ENCODE assay signal across 26 mouse cellular contexts in genomic region chr10:60042350-60042922, GRCm38 (mm10). TPM values are rescaled to one million over a fixed set of nuclear protein-coding genes. Genes with fewer than 3 reads are reported as not detected.
DNase-seq lines count a peak whose midpoint lies in the region; ATAC-seq and TF ChIP-seq lines count a peak whose summit lies in the region.
"Had no signal": no experiment of that assay in that cellular context is flagged by ENCODE, and none has a peak within 500 bp of the region (broad histone marks: within the 10 kb centered on the region; RNA-seq: fewer than 3 reads in every experiment).

No protein-coding gene starts in this region.

- DNase-seq in liver, postnatal 0 days = no peak
- peak; percentile 27 for DNase-seq in gonadal fat pad, adult 2 months (ENCODE audit: low read depth)
- DNase-seq in stomach, postnatal 0 days (ENCODE audit: low spot score) = peak; percentile 29
- DNase-seq in left cerebral cortex, adult 18-20 months (ENCODE audit: low spot score in 2 of 2) = no peak
- no peak for DNase-seq in left cerebral cortex, postnatal 10 days (ENCODE audit: extremely low spot score in 1 of 2, low spot score in 2 of 2)
- no peak for DNase-seq in kidney, postnatal 36 days
- DNase-seq: adrenal gland, postnatal 14 days; cerebellum, adult 11 months; cerebellum, adult 2 months; cerebellum, adult 9-11 months; cerebellum, postnatal 25 days; forebrain, postnatal 0 days; gastrocnemius, adult 2 months; gastrocnemius, postnatal 25 days; heart, adult 2 months; heart, postnatal 14 days; heart, postnatal 4 days had no signal

- H3K4me2 ChIP-seq in liver, postnatal 0 days (ENCODE audit: low read depth, low read length) = no peak overlapping the region
- no peak overlapping the region for H3K4me2 ChIP-seq in liver, embryonic 12.5 days
- no peak overlapping the region for H3K4me2 ChIP-seq in intestine, postnatal 0 days (replicated peaks; ENCODE audit: low read depth)
- no peak overlapping the region for H3K4me2 ChIP-seq in stomach, postnatal 0 days (replicated peaks; ENCODE audit: low read depth)
- H3K4me2 ChIP-seq: embryonic facial prominence, embryonic 12.5 days; embryonic facial prominence, embryonic 15.5 days; heart, embryonic 13.5 days; hindbrain, embryonic 14.5 days had no signal

- no peak overlapping the region for H3K9ac ChIP-seq in liver, postnatal 0 days (replicated peaks)
- no peak overlapping the region for H3K9ac ChIP-seq in liver, embryonic 12.5 days
- H3K9ac ChIP-seq in intestine, postnatal 0 days (ENCODE audit: low read depth, low read length) = no peak overlapping the region
- H3K9ac ChIP-seq in stomach, postnatal 0 days (ENCODE audit: low read length) = no peak overlapping the region
- H3K9ac ChIP-seq: embryonic facial prominence, embryonic 12.5 days; embryonic facial prominence, embryonic 15.5 days; forebrain, postnatal 0 days; heart, embryonic 13.5 days; hindbrain, embryonic 14.5 days had no signal

- no peak overlapping the region for H3K4me3 ChIP-seq in liver, postnatal 0 days (ENCODE audit: low read depth, low read length)
- H3K4me3 ChIP-seq in liver, embryonic 12.5 days = no peak overlapping the region
- no peak overlapping the region for H3K4me3 ChIP-seq in intestine, postnatal 0 days (ENCODE audit: low read depth, low read length)
- no peak overlapping the region for H3K4me3 ChIP-seq in stomach, postnatal 0 days (ENCODE audit: low read depth, low read length)
- H3K4me3 ChIP-seq: embryonic facial prominence, embryonic 12.5 days; embryonic facial prominence, embryonic 15.5 days; gastrocnemius, adult 2 months; heart, adult 2 months; heart, embryonic 10.5 days; heart, embryonic 13.5 days had no signal

- 62% methylated on average over 8 of the region's 8 CpGs for WGBS in liver, postnatal 0 days (ENCODE audit: insufficient replicate concordance)
- 74% methylated on average over 8 of the region's 8 CpGs for WGBS in liver, embryonic 12.5 days (ENCODE audit: insufficient replicate concordance)
- WGBS in intestine, postnatal 0 days = 41% methylated on average over 8 of the region's 8 CpGs
- WGBS in stomach, postnatal 0 days = 58% methylated on average over 8 of the region's 8 CpGs

- H3K36me3 ChIP-seq in liver, postnatal 0 days (replicated peaks; ENCODE audit: insufficient read depth, low read length) = 0 out of 2 replicates have a peak, but pooled peaks cover 3% of the 10 kb centered on the region
- 0 out of 2 replicates have a peak, but pooled peaks cover 6% of the 10 kb centered on the region for H3K36me3 ChIP-seq in liver, embryonic 12.5 days
- peaks cover 3% of the 10 kb centered on the region; the same call in 1 of the 2 replicates for H3K36me3 ChIP-seq in intestine, postnatal 0 days (ENCODE audit: control insufficient read depth, insufficient read depth)
- H3K36me3 ChIP-seq in stomach, postnatal 0 days (ENCODE audit: control insufficient read depth, insufficient read depth, low read length) = no peaks in the 10 kb centered on the region
- H3K36me3 ChIP-seq: heart, embryonic 10.5 days had no signal

- H3K4me1 ChIP-seq in liver, postnatal 0 days (ENCODE audit: insufficient read depth) = no peaks in the 10 kb centered on the region
- H3K4me1 ChIP-seq in liver, embryonic 12.5 days = no peaks in the 10 kb centered on the region
- no peaks in the 10 kb centered on the region for H3K4me1 ChIP-seq in intestine, postnatal 0 days (replicated peaks; ENCODE audit: control insufficient read depth, insufficient read depth, low read length)
- H3K4me1 ChIP-seq in stomach, postnatal 0 days (replicated peaks; ENCODE audit: control insufficient read depth, insufficient read depth) = no peaks in the 10 kb centered on the region
- H3K4me1 ChIP-seq: embryonic facial prominence, embryonic 12.5 days; embryonic facial prominence, embryonic 15.5 days; heart, embryonic 10.5 days; heart, embryonic 13.5 days had no signal

- TF ChIP-seq EP300 in liver, postnatal 0 days (IDR thresholded peaks at IDR 0.05; ENCODE audit: low read depth) = no peak
- no peak for TF ChIP-seq EP300 in stomach, postnatal 0 days (optimal IDR thresholded peaks at IDR 0.05)

- intact Hi-C loops in left cerebral cortex, postnatal 10 days (cut with DNase I) = no loop called here

- H3K27me3 ChIP-seq in liver, postnatal 0 days (ENCODE audit: insufficient read depth, low read length) = 0 out of 2 replicates have a peak, but pooled peaks cover 4% of the 10 kb centered on the region
- H3K27me3 ChIP-seq in liver, embryonic 12.5 days (replicated peaks) = 0 out of 2 replicates have a peak, but pooled peaks cover 3% of the 10 kb centered on the region
- H3K27me3 ChIP-seq in intestine, postnatal 0 days (replicated peaks; ENCODE audit: control insufficient read depth, insufficient read depth, low read length) = no peaks in the 10 kb centered on the region
- no peaks in the 10 kb centered on the region for H3K27me3 ChIP-seq in stomach, postnatal 0 days (ENCODE audit: control insufficient read depth, insufficient read depth, low read length)
- H3K27me3 ChIP-seq: embryonic facial prominence, embryonic 12.5 days; embryonic facial prominence, embryonic 15.5 days; heart, embryonic 13.5 days; Patski had no signal

- peak; percentile 83 for ATAC-seq in liver, postnatal 0 days
- no peak for ATAC-seq in liver, embryonic 12.5 days
- ATAC-seq in intestine, postnatal 0 days = 0 out of 2 replicates have a peak, but pooled peaks have one; percentile 19
- ATAC-seq in stomach, postnatal 0 days (ENCODE audit: low FRiP score, low TSS enrichment) = peak; percentile 76
- ATAC-seq: forebrain, embryonic 14.5 days; forebrain, postnatal 0 days; Patski had no signal

- H3K9me3 ChIP-seq in liver, postnatal 0 days (ENCODE audit: low read length) = no peaks in the 10 kb centered on the region
- H3K9me3 ChIP-seq in liver, embryonic 12.5 days (replicated peaks) = no peaks in the 10 kb centered on the region
- no peaks in the 10 kb centered on the region for H3K9me3 ChIP-seq in intestine, postnatal 0 days (ENCODE audit: control insufficient read depth)
- no peaks in the 10 kb centered on the region for H3K9me3 ChIP-seq in stomach, postnatal 0 days (ENCODE audit: control insufficient read depth, low read length)
- H3K9me3 ChIP-seq: embryonic facial prominence, embryonic 12.5 days; embryonic facial prominence, embryonic 15.5 days; heart, embryonic 10.5 days; heart, embryonic 13.5 days had no signal

- H3K27ac ChIP-seq in liver, postnatal 0 days (ENCODE audit: low read depth) = no peak overlapping the region
- H3K27ac ChIP-seq in liver, embryonic 12.5 days = no peak overlapping the region
- no peak overlapping the region for H3K27ac ChIP-seq in intestine, postnatal 0 days (ENCODE audit: low read depth, low read length)
- 0 out of 2 replicates have a peak overlapping the region, but pooled peaks have one; percentile 24 for H3K27ac ChIP-seq in stomach, postnatal 0 days (replicated peaks)
- H3K27ac ChIP-seq: embryonic facial prominence, embryonic 12.5 days; embryonic facial prominence, embryonic 15.5 days; gastrocnemius, adult 2 months; heart, adult 2 months; heart, embryonic 10.5 days; heart, embryonic 13.5 days; hindbrain, embryonic 14.5 days had no signal

- no peak for TF ChIP-seq CTCF in liver, postnatal 0 days (IDR thresholded peaks at IDR 0.05; ENCODE audit: low read depth)
- TF ChIP-seq CTCF in intestine, postnatal 0 days (IDR thresholded peaks at IDR 0.05; ENCODE audit: low read depth) = no peak
- no peak for TF ChIP-seq CTCF in stomach, postnatal 0 days (IDR thresholded peaks at IDR 0.05; ENCODE audit: low read depth)

RNA-seq across cellular contexts. Expression of gene Anapc16, which starts 39.5 kb away (rescaled TPM):
- 37.3 and 37.7 TPM in 2 replicates for polyA plus RNA-seq in liver, postnatal 0 days (2015; fragmentation: Nextera tagmentation; extraction: Ambion mirVana)
- 55.3 and 63.1 TPM in 2 replicates for polyA plus RNA-seq in liver, embryonic 12.5 days (2016; fragmentation: Nextera tagmentation; extraction: Ambion mirVana)
- 67.6 and 96.9 TPM in 2 replicates for polyA plus RNA-seq in gonadal fat pad, adult 2 months (2012; rRNA removed)
- polyA plus RNA-seq in intestine, postnatal 0 days (2015; fragmentation: Nextera tagmentation; extraction: Ambion mirVana) = 98.4 and 100 TPM in 2 replicates
- 76.8 and 86.4 TPM in 2 replicates for polyA plus RNA-seq in stomach, postnatal 0 days (2015; fragmentation: Nextera tagmentation; extraction: Ambion mirVana)
- 10 to 100 TPM; 60.4 to 60.9 TPM for total RNA-seq in left cerebral cortex, adult 18-20 months (2021)
- 10 to 100 TPM; 61.8 to 68.6 TPM for total RNA-seq in left cerebral cortex, postnatal 10 days (2021)

RNA-seq across cellular contexts. Expression of gene Ascc1, which starts 39.8 kb away (rescaled TPM):
- polyA plus RNA-seq in liver, postnatal 0 days (2015; fragmentation: Nextera tagmentation; extraction: Ambion mirVana) = 14.1 and 14.7 TPM in 2 replicates
- 22.6 and 23.4 TPM in 2 replicates for polyA plus RNA-seq in liver, embryonic 12.5 days (2016; fragmentation: Nextera tagmentation; extraction: Ambion mirVana)
- polyA plus RNA-seq in gonadal fat pad, adult 2 months (2012; rRNA removed) = 31.5 and 36.3 TPM in 2 replicates
- 28.7 TPM in 2 replicates for polyA plus RNA-seq in intestine, postnatal 0 days (2015; fragmentation: Nextera tagmentation; extraction: Ambion mirVana)
- polyA plus RNA-seq in stomach, postnatal 0 days (2015; fragmentation: Nextera tagmentation; extraction: Ambion mirVana) = 29.0 and 31.6 TPM in 2 replicates
- total RNA-seq in left cerebral cortex, adult 18-20 months (2021) = 10 to 100 TPM; 14.1 to 14.8 TPM
- total RNA-seq in left cerebral cortex, postnatal 10 days (2021) = 10 to 100 TPM; 18.4 to 22.2 TPM

Comparison
In these comparisons a context has a peak if more than half of its experiments do, and no peak if none do; other contexts are left out.
1. DNase-seq: peak in gonadal fat pad, adult 2 months (single experiment) and stomach, postnatal 0 days (single experiment); none in liver, postnatal 0 days (single experiment), left cerebral cortex, adult 18-20 months (0 of 2), left cerebral cortex, postnatal 10 days (0 of 2) and kidney, postnatal 36 days (0 of 2).